Mouse (Mus musculus) left cerebral cortex, postnatal 14 days (tissue): ENCODE data around the gene Zcchc24. TPM values are rescaled to one million over a fixed set of nuclear protein-coding genes. Genes with fewer than 3 reads are reported as not detected.
"Not testable (repeated sequence)": the region's sequence is repeated elsewhere in the genome, so short reads cannot be mapped to it uniquely, and the experiment has no call there.

Experiments
- DNase-seq, 2 experiments: peaks; one replicate each; pipeline ENCODE4 v3.0.0; 2021 to 2022; ENCODE audit warnings: low spot score in 2 of 2, mixed read lengths in 1 of 2
- intact Hi-C: fragments of 180-260 bp; cut with DNase I; formaldehyde crosslinking; loops from one replicate; pipeline ENCODE4 v1.15.1; 2025
- long read RNA-seq, 2 experiments: library from polyadenylated mRNA; stranded (forward); transcript quantifications; one replicate each; pipeline ENCODE4 v2.0.0; 2021
- total RNA-seq, 2 experiments: library from RNA; stranded (reverse); gene quantifications; 2 replicates each; pipeline ENCODE4 v1.2.3; 2021

The Zcchc24 gene
- total RNA-seq: 10 to 100 TPM; 41.9 to 43.9 TPM
- long read RNA-seq, experiment 1, full-length matches to known transcripts: 16 of 53 reads
- long read RNA-seq, experiment 1, partial matches to known transcripts: 0 of 53 reads
- long read RNA-seq, experiment 1, other reads (novel, unspliced or antisense): 37 of 53 reads
- long read RNA-seq, experiment 2, full-length matches to known transcripts: 22 of 51 reads
- long read RNA-seq, experiment 2, partial matches to known transcripts: 0 of 51 reads
- long read RNA-seq, experiment 2, other reads (novel, unspliced or antisense): 29 of 51 reads

DNA sequence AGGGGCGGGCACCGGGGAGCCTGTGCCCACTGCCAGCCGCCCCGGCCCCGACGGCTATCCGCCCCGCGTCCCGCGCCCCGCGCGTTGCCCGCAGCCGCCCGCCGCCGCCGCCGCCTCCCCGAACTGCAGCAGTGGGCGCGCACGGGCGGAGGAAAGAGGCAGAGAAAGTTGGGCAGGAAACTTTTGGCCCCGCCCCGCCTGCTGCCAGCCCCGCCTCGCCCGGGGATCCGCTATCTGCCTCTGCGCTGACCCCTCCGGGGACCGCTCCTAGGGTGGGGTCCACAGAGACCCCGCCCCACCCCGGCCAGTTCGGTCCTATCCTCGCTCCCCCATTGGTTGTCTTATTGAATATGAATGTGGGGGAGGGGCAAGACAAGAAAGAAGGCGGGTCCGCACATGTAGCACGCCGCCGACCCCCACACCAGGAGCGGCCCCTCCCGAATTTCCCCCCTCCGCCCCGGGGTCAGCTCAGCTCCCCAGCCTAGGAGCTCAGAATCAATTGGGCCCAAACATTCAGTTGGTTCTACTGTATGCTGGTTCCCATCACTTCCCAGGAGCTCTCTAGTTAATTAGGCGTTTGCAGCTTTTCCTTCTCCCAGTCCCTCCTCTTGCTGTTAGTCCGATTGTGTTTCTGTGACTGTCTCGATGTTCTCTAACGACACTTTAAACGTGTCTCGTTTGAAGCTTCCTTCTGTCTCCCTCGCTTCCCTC, at the start of gene Zcchc24:
Gene Zcchc24 (minus strand): TSS at position 125 of the 711 bp plus-strand sequence.
- intact Hi-C loops: no loop called here
- DNase-seq: peak; percentile 76 to 79

- DNase-seq: peak; percentile 73 to 75
- intact Hi-C loops: no loop called here
These were observed 47.6 kb upstream of the Zcchc24 start for GRCm38 (mm10) chr14:25816416-25816815.

DNA sequence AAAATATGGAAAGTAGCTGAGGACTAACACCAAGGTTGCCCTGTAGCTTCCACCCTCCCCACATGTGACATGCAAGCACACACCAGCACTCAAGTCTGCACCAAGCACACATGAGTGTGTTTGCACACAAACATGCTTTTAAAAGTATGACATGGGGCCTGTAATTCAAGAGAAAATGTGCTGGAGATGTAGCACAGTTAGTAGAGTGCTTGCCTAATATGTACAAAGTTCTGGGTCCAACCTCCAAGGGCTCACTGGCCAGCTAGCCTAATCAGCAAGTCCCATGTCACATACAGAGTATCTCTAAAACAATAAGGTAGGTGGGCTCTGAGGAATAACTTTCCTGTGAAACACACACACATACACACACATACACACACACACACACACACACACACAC, 45.3 kb upstream of the Zcchc24 start:
- no peak for DNase-seq
- intact Hi-C loops: no loop called here

DNA sequence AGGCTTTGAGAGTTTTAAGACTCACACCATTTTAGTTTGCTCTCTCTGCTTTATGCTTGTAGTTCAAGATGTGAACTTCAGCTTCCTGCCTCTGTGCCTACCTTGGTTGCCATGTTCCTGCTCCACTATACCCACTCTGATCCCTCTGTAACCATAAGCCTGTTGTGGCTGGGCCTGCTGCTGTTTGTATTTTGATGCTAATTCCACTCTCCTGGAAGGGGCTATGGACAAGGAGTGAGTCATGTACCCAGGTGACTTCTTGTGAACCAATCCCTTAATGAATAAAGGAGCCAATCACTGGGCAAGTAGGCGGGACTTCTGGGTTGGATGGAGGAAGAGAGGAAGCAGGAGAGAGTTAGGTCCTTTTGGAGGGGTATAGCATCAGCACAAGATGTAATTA, 42.2 kb upstream of the Zcchc24 start:
- DNase-seq, intact Hi-C loops: not testable (repeated sequence)

DNA sequence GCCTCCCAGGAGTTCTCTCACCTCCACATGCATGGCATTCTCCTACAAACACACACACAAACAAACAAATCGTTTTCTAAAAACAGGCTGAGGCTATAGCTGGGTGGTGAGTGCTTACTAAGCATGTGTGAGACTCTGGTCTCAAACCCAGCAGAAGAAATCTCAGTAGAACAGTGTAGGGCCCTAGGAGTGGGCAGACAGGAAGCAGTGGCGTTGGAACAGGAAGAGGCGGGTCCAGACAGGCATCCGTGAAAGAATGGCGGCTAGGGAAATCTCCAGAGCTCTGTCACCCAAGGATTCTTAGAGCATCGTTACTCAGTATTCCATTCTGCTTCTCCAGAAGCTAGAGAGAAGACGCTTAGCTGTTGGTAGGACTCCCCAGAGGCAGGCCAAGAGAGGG, 37.7 kb upstream of the Zcchc24 start:
- intact Hi-C loops: no loop called here
- no peak for DNase-seq

GRCm38 (mm10) chr14:25805871-25806270, 37.0 kb upstream of the Zcchc24 start:
- DNase-seq: peak; percentile 24 to 42
- intact Hi-C loops: no loop called here

DNA sequence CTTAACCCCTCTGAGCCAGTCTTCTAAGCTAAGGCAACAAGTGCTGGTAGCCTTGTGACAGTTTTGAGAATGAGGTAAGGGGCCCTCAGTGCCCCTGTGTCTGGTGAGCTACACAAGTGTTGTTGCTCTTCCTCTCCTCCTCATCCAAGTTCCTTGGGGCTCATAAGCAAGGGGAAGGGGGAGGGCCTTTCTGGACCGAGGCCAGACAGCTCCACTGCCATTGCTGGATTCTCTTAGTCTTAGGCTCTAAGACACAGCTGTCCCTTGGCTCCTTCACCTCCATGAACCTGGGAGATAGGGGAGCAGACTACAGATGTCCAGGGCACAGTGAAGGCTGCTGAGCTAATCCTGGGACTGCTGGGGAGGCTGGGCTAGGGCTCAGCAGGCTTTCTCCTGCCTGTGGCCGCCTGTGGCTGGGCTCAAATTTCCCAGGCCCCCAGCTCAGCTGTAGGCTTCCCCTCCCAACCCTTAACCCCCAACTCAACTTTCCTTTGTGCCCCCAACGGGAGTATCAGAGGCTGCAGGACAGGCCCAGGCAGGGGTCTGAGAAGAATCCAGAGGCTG, 34.5 kb upstream of the Zcchc24 start:
- intact Hi-C loops: loop anchor here (5.0 kb wide), 1 partner anchor 96 kb away; no protein-coding TSS in a partner anchor
- no peak for DNase-seq

DNA sequence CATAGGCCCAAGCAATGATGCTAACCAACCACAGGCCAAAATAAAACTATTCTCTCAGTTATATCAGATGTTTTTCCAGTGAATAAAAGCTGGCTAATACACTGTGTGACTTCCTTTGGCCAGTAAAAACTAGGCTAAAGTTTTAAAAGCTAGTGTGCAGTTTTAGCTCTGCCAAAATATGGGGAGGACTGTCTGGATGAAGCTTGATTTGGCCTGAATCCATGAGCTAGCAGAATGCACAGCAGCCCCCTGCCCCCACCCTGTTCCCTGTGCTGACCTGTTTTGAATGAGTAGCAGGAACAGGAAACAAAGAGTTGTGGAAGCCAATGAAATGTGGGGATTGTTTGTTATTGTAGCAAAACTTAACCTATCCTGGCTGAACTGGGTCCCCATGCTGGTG, 33.7 kb upstream of the Zcchc24 start:
- intact Hi-C loops: loop anchor here (5.0 kb wide), 1 partner anchor 95 kb away; no protein-coding TSS in a partner anchor
- no peak for DNase-seq

DNA sequence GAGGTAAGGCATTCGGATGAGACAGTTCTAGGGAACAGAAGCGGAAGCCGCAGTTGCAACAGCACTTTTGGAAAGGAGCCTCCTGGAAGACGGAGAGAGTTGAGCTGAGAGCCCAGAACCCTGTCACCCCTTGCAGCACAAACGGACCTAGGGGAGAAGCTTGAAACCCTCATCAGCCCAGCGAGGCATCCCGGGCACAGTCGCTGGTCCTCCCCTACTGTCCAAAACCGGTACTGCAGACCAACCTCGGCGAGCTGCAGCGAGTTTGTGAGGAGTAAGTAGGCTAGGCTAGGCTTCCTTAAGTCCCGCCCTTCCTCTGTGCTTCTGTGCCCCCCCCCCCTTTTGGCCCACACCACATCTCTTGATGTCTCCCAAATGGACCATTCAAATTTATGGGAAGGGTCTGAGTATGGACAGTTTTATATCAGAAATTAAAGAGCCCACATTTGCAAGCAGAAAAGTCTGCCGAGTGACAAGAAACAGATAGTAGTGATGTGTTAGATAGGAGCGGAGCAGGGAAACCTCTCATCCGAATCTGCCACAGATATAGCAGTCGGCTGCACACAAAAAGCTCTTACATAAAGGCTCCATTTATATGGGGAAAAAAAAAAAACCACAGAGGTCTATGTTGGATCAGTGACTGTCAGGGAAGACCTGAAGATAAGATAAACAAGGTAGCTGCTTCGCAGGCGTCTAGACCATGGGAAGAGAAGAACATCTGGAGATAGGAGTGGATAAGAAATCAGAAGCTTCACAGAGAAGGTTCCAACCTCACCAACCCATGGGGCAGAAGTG, 31.5 kb upstream of the Zcchc24 start:
- peak; percentile 78 to 84 for DNase-seq
- intact Hi-C loops: loop anchor here (5.0 kb wide), 1 partner anchor 93 kb away; no protein-coding TSS in a partner anchor

GRCm38 (mm10) chr14:25796619-25797018, 27.8 kb upstream of the Zcchc24 start:
- intact Hi-C loops: no loop called here
- DNase-seq: no peak

- intact Hi-C loops: no loop called here
- peak in 1 of 2 experiments; percentile 30 for DNase-seq
These were observed 26.8 kb upstream of the Zcchc24 start for GRCm38 (mm10) chr14:25795561-25796174.

DNA sequence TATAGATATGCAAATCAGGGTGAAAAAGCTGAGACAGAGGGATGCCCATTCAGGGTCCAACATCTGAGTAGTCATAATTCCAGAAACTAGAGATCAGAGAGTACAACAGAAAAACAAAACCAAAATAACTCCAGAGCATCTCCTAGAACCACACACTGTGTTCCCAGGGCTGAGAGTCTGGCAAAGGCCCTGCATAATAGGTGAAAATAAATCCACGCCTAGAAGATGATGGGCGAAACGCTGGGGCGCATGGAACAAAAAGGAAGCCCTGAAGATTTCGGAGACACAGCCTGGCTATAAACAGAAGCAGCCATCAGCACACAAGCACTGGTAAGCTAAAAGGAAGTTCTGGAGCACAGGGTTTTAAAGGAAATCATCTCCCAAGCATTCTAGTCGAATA, 26.2 kb upstream of the Zcchc24 start:
- intact Hi-C loops: no loop called here
- no peak for DNase-seq

GRCm38 (mm10) chr14:25794331-25794730, 25.5 kb upstream of the Zcchc24 start:
- intact Hi-C loops: no loop called here
- DNase-seq: no peak

DNA sequence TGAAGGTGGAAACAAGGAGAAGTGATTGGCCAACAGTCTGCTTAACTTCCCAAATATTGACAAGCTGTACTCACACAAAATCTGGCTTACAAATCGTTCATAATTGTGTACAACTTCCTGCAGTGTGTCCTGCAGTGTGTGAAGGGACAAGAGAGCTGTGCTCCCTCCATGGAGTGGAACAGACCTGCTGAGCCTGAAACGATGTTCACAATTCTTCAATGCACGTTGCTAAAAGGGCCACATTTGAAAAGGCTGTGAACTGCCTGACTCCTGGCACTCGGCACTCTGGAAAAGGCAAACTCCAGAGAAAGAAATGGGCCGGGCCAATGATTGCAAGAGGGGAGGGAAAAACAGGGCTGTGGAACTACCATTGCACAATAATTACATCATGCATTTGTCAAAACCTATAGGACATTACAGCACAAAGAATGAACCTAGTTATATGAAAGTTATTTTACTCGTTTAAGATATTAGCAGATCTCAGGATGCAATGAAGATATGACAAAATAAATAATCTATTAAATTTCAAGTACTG, 22.0 kb upstream of the Zcchc24 start:
- no peak for DNase-seq
- intact Hi-C loops: no loop called here

DNA sequence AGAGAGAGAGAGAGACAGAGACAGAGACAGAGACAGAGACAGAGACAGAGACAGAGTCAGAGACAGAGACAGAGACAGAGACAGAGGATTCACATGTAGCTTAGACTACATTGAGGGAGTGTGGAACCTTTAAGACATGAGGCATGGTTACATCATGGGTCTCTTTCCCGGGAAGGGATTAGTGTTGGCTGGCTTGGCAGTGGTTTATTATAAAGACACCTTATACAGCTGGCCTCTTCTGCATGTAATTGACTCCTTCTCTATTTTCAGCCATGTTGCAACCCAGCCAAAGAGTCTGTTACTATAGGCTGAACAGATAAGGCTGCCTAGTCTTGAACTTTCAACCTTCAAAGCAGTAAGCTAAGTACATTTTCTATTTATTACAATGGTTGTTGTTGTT, 21.1 kb upstream of the Zcchc24 start:
- DNase-seq: no peak
- intact Hi-C loops: no loop called here

GRCm38 (mm10) chr14:25789207-25789606, 20.4 kb upstream of the Zcchc24 start:
- intact Hi-C loops: no loop called here
- no peak for DNase-seq

DNA sequence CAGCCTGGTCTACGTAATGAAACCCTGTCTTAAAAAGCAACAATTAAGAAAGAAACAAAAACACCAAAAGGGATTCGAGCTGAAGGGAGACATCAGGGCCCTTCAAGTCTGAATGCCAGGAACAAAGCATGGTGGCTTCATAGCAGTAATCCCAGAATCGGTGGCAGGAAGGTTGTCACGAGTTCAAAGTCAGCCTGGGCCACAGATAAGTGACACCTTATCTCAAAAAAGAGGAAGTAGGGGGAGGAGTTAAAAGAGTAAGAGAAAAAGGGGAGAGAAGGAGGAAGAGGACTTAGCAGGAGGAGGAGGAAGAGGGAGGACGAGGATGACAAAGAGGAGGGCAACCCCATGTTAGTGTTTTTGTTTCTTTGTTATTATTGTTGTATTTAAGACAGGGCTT, 19.4 kb upstream of the Zcchc24 start:
- no peak for DNase-seq
- intact Hi-C loops: no loop called here

DNA sequence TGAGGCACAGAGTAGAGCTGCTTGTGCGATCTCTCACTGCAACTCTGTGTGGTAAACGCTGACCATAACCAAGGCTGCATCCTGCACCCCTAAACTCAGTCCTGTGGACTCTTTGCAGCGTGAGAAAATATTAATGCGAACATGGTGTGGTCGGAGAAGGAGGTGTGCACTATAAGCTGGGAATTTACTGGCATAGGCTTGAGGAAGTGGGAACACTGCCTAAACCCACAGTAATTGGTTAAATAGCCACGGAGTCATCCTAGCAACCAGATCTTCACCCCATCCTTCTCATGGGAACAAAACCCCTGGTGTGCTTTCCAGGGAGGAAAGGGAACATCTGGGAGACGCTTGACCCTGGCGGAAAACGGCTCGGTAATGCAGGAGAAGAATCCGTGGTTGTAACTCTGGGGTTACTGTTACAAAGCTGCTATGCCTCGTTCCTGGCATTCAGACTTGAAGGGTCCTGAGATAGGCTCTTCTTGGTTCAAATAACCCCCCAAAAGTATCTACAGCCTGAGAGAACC, 18.6 kb upstream of the Zcchc24 start:
- no peak for DNase-seq
- intact Hi-C loops: no loop called here

- no peak for DNase-seq
- intact Hi-C loops: no loop called here
These were observed 18.1 kb upstream of the Zcchc24 start for GRCm38 (mm10) chr14:25786959-25787358.
